Mouse (Mus musculus) heart, adult 2 months (tissue): ENCODE measurements at regions not wholly inside any gene's neighbourhood (a gene's known extent, or its start where the extent isn't known, plus 50 kb on each side); places are given as distances from the start of the nearest gene placed in this dataset.
"Not testable (repeated sequence)": the region's sequence is repeated elsewhere in the genome, so short reads cannot be mapped to it uniquely, and the experiment has no call there.

Experiments used
- DNase-seq, 2 experiments: peaks; one replicate each; pipeline ENCODE4 v3.0.0; 2021
- H3K27ac ChIP-seq: fragments of 200-600 bp; 2 replicates; pipeline ENCODE4 v1.8.1; 2022
- H3K27me3 ChIP-seq: fragments of 200-500 bp; 2 replicates; pipeline ENCODE4 v1.6.1; 2012; ENCODE audit warnings: mild to moderate bottlenecking, low read length, inconsistent platforms, mixed read lengths; ENCODE audit not compliant: control insufficient read depth, insufficient read depth
- H3K36me3 ChIP-seq: fragments of 200-500 bp; 2 replicates; pipeline ENCODE4 v1.6.1; 2012; ENCODE audit warnings: low read length, inconsistent platforms; ENCODE audit not compliant: control insufficient read depth, insufficient read depth
- H3K4me1 ChIP-seq: fragments of 200-500 bp; 2 replicates; pipeline ENCODE4 v1.6.1; 2011; ENCODE audit warnings: low read length; ENCODE audit not compliant: control insufficient read depth, insufficient read depth
- H3K4me3 ChIP-seq: fragments of 200-600 bp; 2 replicates; pipeline ENCODE4 v1.8.1; 2022
- H3K79me2 ChIP-seq: fragments of 200-500 bp; replicated peaks from 2 replicates; pipeline ENCODE4 v1.6.1; 2012; ENCODE audit warnings: mild to moderate bottlenecking, inconsistent platforms, low read length, moderate library complexity, mixed read lengths; ENCODE audit not compliant: control insufficient read depth, insufficient read depth
- H3K9ac ChIP-seq: fragments of 200-500 bp; 2 replicates; pipeline ENCODE4 v1.6.1; 2012; ENCODE audit warnings: low read depth, mild to moderate bottlenecking, control low read depth, inconsistent platforms, low read length, mixed read lengths
- CTCF ChIP-seq: fragments of 200-600 bp; IDR thresholded peaks from 2 replicates; pipeline ENCODE4 v1.8.1; 2022; ENCODE audit warnings: antibody characterized with exemption, mild to moderate bottlenecking, moderate library complexity
- EP300 ChIP-seq: fragments of 200-500 bp; IDR thresholded peaks from 2 replicates; pipeline ENCODE4 v1.6.1; 2011; ENCODE audit warnings: low read depth, low read length, control low read depth; ENCODE audit not compliant: insufficient read depth
- POLR2A ChIP-seq: fragments of 200-500 bp; IDR thresholded peaks from 2 replicates; pipeline ENCODE4 v1.6.1; 2011; ENCODE audit warnings: mild to moderate bottlenecking, low read depth, low read length, control low read depth; ENCODE audit not compliant: insufficient read depth
- WGBS: fragments of 180-500 bp; shearing (Covaris S2); methylation state at CpG from one replicate; pipeline ENCODE4 v1.1.7; 2018; 5-methylcytosine and 5-hydroxymethylcytosine counted together
- intact Hi-C: fragments of 180-260 bp; cut with DNase I; formaldehyde crosslinking; loops from one replicate; pipeline ENCODE4 v1.15.1; 2025

DNA sequence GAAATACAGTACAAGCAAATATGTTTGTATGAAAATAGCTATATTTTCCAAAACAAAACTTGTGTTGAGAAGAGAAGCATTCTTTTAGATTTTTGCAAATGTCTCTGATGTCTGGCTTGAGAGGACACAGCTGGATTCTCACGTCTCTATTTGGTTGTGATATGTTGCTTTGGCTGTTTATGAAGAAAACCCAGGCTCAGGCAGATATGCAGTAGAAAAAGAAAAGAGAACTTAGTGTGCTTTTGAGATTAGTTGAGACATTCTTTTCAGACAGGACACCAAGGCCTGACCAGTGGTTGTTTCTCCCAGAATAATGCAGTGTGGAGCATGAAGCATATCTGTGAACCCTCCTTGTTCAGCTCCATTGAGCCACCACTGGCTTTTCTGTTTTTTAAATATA is 178.8 kb upstream of the Mamld1 start:
- H3K27me3 ChIP-seq: no peaks in the 10 kb centered on the region

DNA sequence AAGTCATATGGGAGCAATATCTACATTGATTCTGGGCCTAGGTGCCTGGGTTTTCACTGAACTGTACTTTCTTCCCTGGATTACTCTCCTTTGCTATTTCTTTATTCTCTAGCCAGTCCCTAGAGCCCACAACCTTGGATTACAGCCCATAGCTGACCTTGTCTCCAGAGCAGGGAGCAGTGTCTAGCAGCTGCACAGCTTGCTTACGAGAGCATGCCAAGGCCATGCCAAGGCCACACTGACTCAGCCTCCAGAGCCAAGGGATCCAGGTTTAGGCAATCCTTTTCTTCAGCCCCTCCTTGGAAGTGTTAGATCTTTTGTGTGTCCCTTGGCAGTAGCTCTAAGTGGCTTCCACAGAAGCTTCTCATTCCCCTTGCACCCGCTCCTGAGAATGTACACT is 168.7 kb upstream of the Mamld1 start:
- no peaks in the 10 kb centered on the region for H3K79me2 ChIP-seq
- intact Hi-C loops: no loop called here
- no peak for DNase-seq
- no peak for TF ChIP-seq POLR2A
- no peak for TF ChIP-seq EP300
- TF ChIP-seq CTCF: no peak
- no peaks in the 10 kb centered on the region for H3K27me3 ChIP-seq
- no peak overlapping the region for H3K9ac ChIP-seq
- no peak overlapping the region for H3K27ac ChIP-seq
- H3K36me3 ChIP-seq: no peaks in the 10 kb centered on the region
- H3K4me1 ChIP-seq: no peaks in the 10 kb centered on the region; the same call in 1 of the 2 replicates
- WGBS: 73% methylated on average over 2 of the region's 2 CpGs
- no peak overlapping the region for H3K4me3 ChIP-seq

More for the DNA sequence above, 178.8 kb upstream of the Mamld1 start:
- H3K9ac ChIP-seq: no peak overlapping the region
- no peak for TF ChIP-seq CTCF
- no peak for TF ChIP-seq POLR2A
- TF ChIP-seq EP300: no peak
- H3K4me1 ChIP-seq: no peaks in the 10 kb centered on the region
- no peak for DNase-seq
- intact Hi-C loops: no loop called here
- WGBS: 68% methylated on average over 1 of the region's 1 CpGs
- no peak overlapping the region for H3K27ac ChIP-seq
- H3K4me3 ChIP-seq: no peak overlapping the region
- no peaks in the 10 kb centered on the region for H3K79me2 ChIP-seq
- H3K36me3 ChIP-seq: no peaks in the 10 kb centered on the region

- no peak overlapping the region for H3K27ac ChIP-seq
- H3K79me2 ChIP-seq: no peaks in the 10 kb centered on the region
- H3K27me3 ChIP-seq: no peaks in the 10 kb centered on the region
- TF ChIP-seq CTCF (no peak), POLR2A (no peak), EP300 (no peak)
- H3K4me1 ChIP-seq: no peaks in the 10 kb centered on the region; the same call in 1 of the 2 replicates
- H3K4me3 ChIP-seq: no peak overlapping the region
- H3K9ac ChIP-seq: no peak overlapping the region
- WGBS: 36% methylated on average over 2 of the region's 2 CpGs
- no peak for DNase-seq
- intact Hi-C loops: no loop called here
- H3K36me3 ChIP-seq: no peaks in the 10 kb centered on the region
Observed at GRCm38 (mm10) chrX:70883461-70883860, 166.6 kb upstream of the Mamld1 start.

GRCm38 (mm10) chrX:70894517-70894916 is 155.5 kb upstream of the Mamld1 start:
- 70% methylated on average over 2 of the region's 2 CpGs for WGBS
- Histone ChIP-seq H3K9ac (no peak overlapping the region), H3K4me1 (peaks cover 1% of the 10 kb centered on the region; the same call in 1 of the 2 replicates), H3K4me3 (no peak overlapping the region), H3K36me3 (no peaks in the 10 kb centered on the region), H3K27me3 (no peaks in the 10 kb centered on the region), H3K79me2 (no peaks in the 10 kb centered on the region), H3K27ac (no peak overlapping the region)
- no peak for DNase-seq
- TF ChIP-seq POLR2A (no peak), CTCF (no peak), EP300 (no peak)
- intact Hi-C loops: no loop called here

DNA sequence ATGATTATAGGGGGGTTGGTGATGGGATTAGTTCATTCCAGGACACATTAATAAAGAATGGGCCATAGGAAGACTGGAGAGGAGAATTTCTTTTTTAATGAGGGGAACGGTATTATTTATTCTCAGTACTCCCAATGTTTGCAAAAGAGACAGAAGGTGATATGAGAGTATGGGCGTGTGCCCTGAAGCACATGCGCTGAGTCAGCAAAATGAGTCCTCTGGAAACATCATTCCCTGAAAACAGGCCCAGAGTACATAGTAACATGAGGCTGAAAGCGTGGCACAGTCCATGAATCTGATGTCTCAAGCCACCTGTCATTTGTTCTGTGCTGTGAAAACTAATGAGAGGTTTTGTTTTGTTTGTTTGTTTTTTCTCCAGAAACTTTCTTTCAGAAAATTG is 154.5 kb upstream of the Mamld1 start:
- no peak overlapping the region for H3K27ac ChIP-seq
- no peaks in the 10 kb centered on the region for H3K27me3 ChIP-seq
- TF ChIP-seq POLR2A (no peak), EP300 (no peak), CTCF (no peak)
- H3K9ac ChIP-seq: no peak overlapping the region
- no peak for DNase-seq
- H3K4me1 ChIP-seq: peaks cover 1% of the 10 kb centered on the region
- 74% methylated on average over 4 of the region's 4 CpGs for WGBS
- intact Hi-C loops: loop anchor here (5.0 kb wide), 1 partner anchor 73 kb away; no protein-coding TSS in a partner anchor
- no peaks in the 10 kb centered on the region for H3K79me2 ChIP-seq
- no peaks in the 10 kb centered on the region for H3K36me3 ChIP-seq
- no peak overlapping the region for H3K4me3 ChIP-seq

DNA sequence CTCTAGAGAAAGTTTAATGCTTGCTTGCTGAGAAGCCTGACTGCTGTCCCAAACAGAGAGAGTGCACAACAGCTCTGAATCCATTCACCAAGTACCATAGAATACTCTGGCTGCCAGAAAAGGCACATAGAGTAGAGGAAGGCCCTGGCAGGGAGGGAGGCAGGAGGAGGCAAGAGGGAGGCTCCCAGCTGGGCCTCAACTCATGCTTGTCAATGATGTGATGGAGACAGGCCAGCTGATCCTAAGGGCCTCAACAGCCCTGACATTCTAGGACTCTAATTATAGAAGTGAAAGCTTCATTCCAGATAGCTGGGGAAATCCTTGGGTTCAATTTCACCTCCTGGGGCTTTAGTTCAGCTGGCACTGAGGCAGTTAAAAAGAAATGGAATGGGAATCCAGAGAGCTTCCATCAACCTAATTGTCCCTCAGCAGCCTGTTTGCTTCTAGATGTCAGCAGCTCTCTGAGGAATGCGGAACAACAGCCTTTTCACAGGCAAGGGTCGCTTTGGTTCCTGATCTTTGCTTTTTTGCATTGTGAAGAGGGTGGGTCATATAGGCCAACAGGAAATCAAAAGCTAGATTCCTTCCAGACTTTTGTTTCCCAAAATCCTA is 152.8 kb upstream of the Mamld1 start:
- WGBS: 44% methylated on average over 2 of the region's 2 CpGs
- Histone ChIP-seq H3K79me2 (no peaks in the 10 kb centered on the region), H3K27me3 (no peaks in the 10 kb centered on the region), H3K36me3 (no peaks in the 10 kb centered on the region), H3K27ac (no peak overlapping the region), H3K4me1 (peaks cover 1% of the 10 kb centered on the region), H3K4me3 (no peak overlapping the region), H3K9ac (no peak overlapping the region)
- TF ChIP-seq CTCF (no peak), POLR2A (no peak), EP300 (no peak)
- peak in 1 of 2 experiments; percentile 9 for DNase-seq
- intact Hi-C loops: loop anchor here (5.0 kb wide), 1 partner anchor 75 kb away; no protein-coding TSS in a partner anchor

DNA sequence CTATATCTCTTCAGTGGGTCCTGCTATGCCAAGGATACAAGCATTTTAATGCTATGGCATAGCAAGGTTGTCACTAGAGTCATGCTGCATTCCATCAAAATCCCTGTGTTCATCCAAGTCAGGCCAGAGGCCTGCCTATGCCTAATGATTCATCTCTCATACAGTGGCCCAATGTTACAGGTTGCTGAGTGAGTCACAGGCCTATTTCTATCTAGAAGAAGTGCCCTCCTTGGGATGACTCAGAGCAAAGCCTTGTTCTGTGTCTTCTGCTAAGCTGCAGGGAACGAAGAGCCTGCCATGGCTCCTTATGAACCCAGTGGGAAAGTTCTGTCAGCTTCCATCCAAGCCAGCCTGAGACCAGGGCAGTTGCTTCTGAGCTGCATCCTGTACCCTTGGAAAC is 151.2 kb upstream of the Mamld1 start:
- not testable (repeated sequence) for H3K79me2 ChIP-seq, H3K4me1 ChIP-seq, H3K9ac ChIP-seq, H3K27ac ChIP-seq, DNase-seq, H3K4me3 ChIP-seq, H3K27me3 ChIP-seq, H3K36me3 ChIP-seq
- 65% methylated on average over 1 of the region's 1 CpGs for WGBS
- intact Hi-C loops: loop anchor here (5.0 kb wide), 1 partner anchor 77 kb away; no protein-coding TSS in a partner anchor
